Mouse (Mus musculus) E14TG2a.4 (cell line): ENCODE measurements around the gene Degs2.

Experiments used
- H3K27me3 ChIP-seq: 2 replicates; pipeline ENCODE4 v1.6.1; 2014; ENCODE audit warnings: low read length, control low read depth; ENCODE audit not compliant: insufficient read depth
- H3K36me3 ChIP-seq: 2 replicates; pipeline ENCODE4 v1.6.1; 2014; ENCODE audit warnings: low read length, control low read depth; ENCODE audit not compliant: insufficient read depth
- H3K4me1 ChIP-seq: replicated peaks from 2 replicates; pipeline ENCODE4 v1.6.1; 2014; ENCODE audit warnings: low read depth, low read length, control low read depth
- H3K4me3 ChIP-seq: replicated peaks from 2 replicates; pipeline ENCODE4 v1.5.1; 2014; ENCODE audit warnings: mild to moderate bottlenecking, low read length
- H3K9me3 ChIP-seq: 2 replicates; pipeline ENCODE4 v1.6.1; 2014; ENCODE audit warnings: low read length, control low read depth
- CTCF ChIP-seq: conservative IDR thresholded peaks from 2 replicates; pipeline ENCODE4 v1.5.1; 2014; ENCODE audit warnings: low read length
- NANOG ChIP-seq: IDR thresholded peaks from 2 replicates; pipeline ENCODE4 v1.6.1; 2014; ENCODE audit warnings: borderline replicate concordance, low read length, mixed read lengths
- POU5F1 ChIP-seq: IDR thresholded peaks from 2 replicates; pipeline ENCODE4 v1.6.1; 2014; ENCODE audit warnings: low read length, borderline replicate concordance

Gene Degs2

GRCm38 (mm10) chr12:108677116-108677515 lies 25.0 kb downstream of the Degs2 start:
- Histone ChIP-seq H3K9me3 (no peaks in the 10 kb centered on the region), H3K27me3 (no peaks in the 10 kb centered on the region), H3K4me1 (0 out of 2 replicates have a peak, but pooled peaks cover 4% of the 10 kb centered on the region), H3K36me3 (peaks cover 72% of the 10 kb centered on the region), H3K4me3 (no peak overlapping the region)
- no peak for TF ChIP-seq POU5F1

GRCm38 (mm10) chr12:108675614-108676401 lies 26.3 kb downstream of the Degs2 start:
- H3K36me3 ChIP-seq, result peaks cover 62% of the 10 kb centered on the region
- H3K9me3 ChIP-seq, result no peaks in the 10 kb centered on the region
- no peaks in the 10 kb centered on the region for H3K27me3 ChIP-seq
- no peak overlapping the region for H3K4me3 ChIP-seq
- TF ChIP-seq CTCF (peak; percentile 33), POU5F1 (no peak)
- H3K4me1 ChIP-seq, result 0 out of 2 replicates have a peak, but pooled peaks cover 4% of the 10 kb centered on the region

- H3K27me3 ChIP-seq, result no peaks in the 10 kb centered on the region
- no peak for TF ChIP-seq CTCF
- no peak for TF ChIP-seq NANOG
- H3K36me3 ChIP-seq, result peaks cover 62% of the 10 kb centered on the region
- 0 out of 2 replicates have a peak, but pooled peaks cover 4% of the 10 kb centered on the region for H3K4me1 ChIP-seq
- H3K9me3 ChIP-seq, result no peaks in the 10 kb centered on the region
- H3K4me3 ChIP-seq, result no peak overlapping the region
These were observed 27.2 kb downstream of the Degs2 start for GRCm38 (mm10) chr12:108674916-108675315.

DNA sequence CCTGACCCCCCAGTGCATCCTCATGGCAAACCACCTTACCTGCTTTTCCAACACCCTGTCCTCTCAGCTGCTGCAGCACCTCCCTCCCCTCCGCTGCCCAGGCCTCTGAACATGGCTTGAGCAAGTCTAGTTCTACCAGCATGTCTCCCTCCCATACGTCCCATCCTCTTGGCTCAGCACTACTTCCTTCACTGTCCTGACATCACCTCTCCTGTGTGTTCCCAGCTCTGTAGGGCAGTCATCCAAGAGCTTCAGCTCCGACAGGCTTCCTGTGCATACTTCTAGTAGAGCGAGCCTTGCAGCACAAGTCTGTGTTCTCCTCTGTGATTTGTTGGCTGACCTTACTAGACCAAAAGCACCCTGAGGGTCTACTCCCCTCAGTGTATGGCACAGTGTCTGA lies 27.6 kb downstream of the Degs2 start:
- H3K36me3 ChIP-seq, result peaks cover 59% of the 10 kb centered on the region
- no peaks in the 10 kb centered on the region for H3K9me3 ChIP-seq
- no peaks in the 10 kb centered on the region for H3K27me3 ChIP-seq
- 0 out of 2 replicates have a peak, but pooled peaks cover 4% of the 10 kb centered on the region for H3K4me1 ChIP-seq
- no peak for TF ChIP-seq CTCF
- TF ChIP-seq NANOG, result no peak
- TF ChIP-seq POU5F1, result no peak
- H3K4me3 ChIP-seq, result no peak overlapping the region

- no peaks in the 10 kb centered on the region for H3K4me1 ChIP-seq
- H3K4me3 ChIP-seq, result no peak overlapping the region
- TF ChIP-seq NANOG (no peak), CTCF (no peak), POU5F1 (no peak)
- no peaks in the 10 kb centered on the region for H3K27me3 ChIP-seq
- peaks cover 50% of the 10 kb centered on the region for H3K36me3 ChIP-seq
- no peaks in the 10 kb centered on the region for H3K9me3 ChIP-seq
These were observed 28.6 kb downstream of the Degs2 start for GRCm38 (mm10) chr12:108673546-108673945.

GRCm38 (mm10) chr12:108672908-108673307 lies 29.2 kb downstream of the Degs2 start:
- Histone ChIP-seq H3K36me3 (peaks cover 47% of the 10 kb centered on the region), H3K9me3 (no peaks in the 10 kb centered on the region)
- TF ChIP-seq POU5F1 (no peak), CTCF (no peak), NANOG (no peak)

DNA sequence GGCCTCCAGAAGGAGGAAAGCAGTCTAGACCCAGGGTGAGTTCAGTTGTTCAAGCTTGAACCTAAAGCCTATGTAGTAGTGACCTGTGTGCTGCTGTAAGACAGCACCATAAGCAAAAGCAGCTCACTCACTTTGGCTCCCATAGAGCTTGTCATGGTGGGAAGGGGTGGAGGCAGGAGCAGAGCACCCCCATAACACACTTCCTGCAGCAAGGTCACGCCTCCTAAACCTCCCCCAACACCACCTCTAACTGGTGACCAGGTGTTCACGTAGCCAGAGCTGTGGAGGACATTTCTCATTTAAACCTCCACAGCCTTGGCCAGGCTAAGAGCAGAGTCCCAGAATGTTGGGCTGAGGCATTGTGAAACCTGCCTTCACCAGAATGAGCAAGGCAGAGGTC lies 30.6 kb downstream of the Degs2 start:
- Histone ChIP-seq H3K36me3 (peaks cover 37% of the 10 kb centered on the region), H3K4me1 (no peaks in the 10 kb centered on the region), H3K9me3 (no peaks in the 10 kb centered on the region), H3K4me3 (no peak overlapping the region), H3K27me3 (no peaks in the 10 kb centered on the region)
- TF ChIP-seq NANOG, result no peak
- TF ChIP-seq POU5F1, result no peak
- TF ChIP-seq CTCF, result no peak

More at GRCm38 (mm10) chr12:108672908-108673307, 29.2 kb downstream of the Degs2 start:
- no peaks in the 10 kb centered on the region for H3K4me1 ChIP-seq
- H3K4me3 ChIP-seq, result no peak overlapping the region
- H3K27me3 ChIP-seq, result no peaks in the 10 kb centered on the region

- Histone ChIP-seq H3K9me3 (no peaks in the 10 kb centered on the region), H3K36me3 (peaks cover 20% of the 10 kb centered on the region), H3K27me3 (no peaks in the 10 kb centered on the region), H3K4me1 (no peaks in the 10 kb centered on the region), H3K4me3 (no peak overlapping the region)
- TF ChIP-seq POU5F1 (no peak), NANOG (no peak), CTCF (no peak)
These were observed 33.4 kb downstream of the Degs2 start for GRCm38 (mm10) chr12:108668606-108669235.
